Mouse (Mus musculus): Measurements from ENCODE around the gene Paqr5. TPM values are rescaled to one million over a fixed set of nuclear protein-coding genes. Genes with fewer than 3 reads are reported as not detected.

The Paqr5 gene
- polyA plus RNA-seq, 1 experiment from 2014 or later: 0.90 TPM

- Histone ChIP-seq H3K36me3 (no peaks in the 10 kb centered on the region), H3K27me3 (ENCODE audit: low read depth, poor library complexity, severe bottlenecking) (peaks cover 57% of the 10 kb centered on the region), H3K4me1 (peaks cover 11% of the 10 kb centered on the region), H3K9me3 (replicated peaks) (no peaks in the 10 kb centered on the region), H3K4me3 (no peak overlapping the region), H3K27ac (replicated peaks) (no peak overlapping the region)
- 49% methylated on average over 5 of the region's 5 CpGs for WGBS
- DNase-seq (ENCODE audit: low spot score): no peak
Measured at GRCm38 (mm10) chr9:62025056-62025455, 1.6 kb downstream of the Paqr5 start.

GRCm38 (mm10) chr9:62023879-62024278 lies 2.8 kb downstream of the Paqr5 start:
- 57% methylated on average over 4 of the region's 4 CpGs for WGBS
- H3K27ac ChIP-seq (replicated peaks): no peak overlapping the region
- peaks cover 11% of the 10 kb centered on the region for H3K4me1 ChIP-seq
- H3K4me3 ChIP-seq: no peak overlapping the region
- no peaks in the 10 kb centered on the region for H3K9me3 ChIP-seq (replicated peaks)
- no peak for DNase-seq (ENCODE audit: low spot score)
- peaks cover 54% of the 10 kb centered on the region for H3K27me3 ChIP-seq (ENCODE audit: low read depth, poor library complexity, severe bottlenecking)
- H3K36me3 ChIP-seq: no peaks in the 10 kb centered on the region

- peaks cover 11% of the 10 kb centered on the region for H3K4me1 ChIP-seq
- H3K9me3 ChIP-seq (replicated peaks): no peaks in the 10 kb centered on the region
- H3K4me3 ChIP-seq: no peak overlapping the region
- no peak for DNase-seq (ENCODE audit: low spot score)
- H3K27ac ChIP-seq (replicated peaks): no peak overlapping the region
- H3K27me3 ChIP-seq (ENCODE audit: low read depth, poor library complexity, severe bottlenecking): peaks cover 46% of the 10 kb centered on the region
- 86% methylated on average over 6 of the region's 6 CpGs for WGBS
- no peaks in the 10 kb centered on the region for H3K36me3 ChIP-seq
Measured at GRCm38 (mm10) chr9:62022961-62023680, 3.5 kb downstream of the Paqr5 start.

- Histone ChIP-seq H3K4me3 (no peak overlapping the region), H3K27me3 (ENCODE audit: low read depth, poor library complexity, severe bottlenecking) (peaks cover 31% of the 10 kb centered on the region), H3K27ac (replicated peaks) (no peak overlapping the region), H3K4me1 (peaks cover 4% of the 10 kb centered on the region), H3K9me3 (replicated peaks) (no peaks in the 10 kb centered on the region), H3K36me3 (no peaks in the 10 kb centered on the region)
- 77% methylated on average over 7 of the region's 7 CpGs for WGBS
- no peak for DNase-seq (ENCODE audit: low spot score)
Measured at GRCm38 (mm10) chr9:62021583-62022120, 5.0 kb downstream of the Paqr5 start.

- no peak for DNase-seq (ENCODE audit: low spot score)
- WGBS: 82% methylated on average over 7 of the region's 7 CpGs
- Histone ChIP-seq H3K27me3 (ENCODE audit: low read depth, poor library complexity, severe bottlenecking) (peaks cover 17% of the 10 kb centered on the region), H3K4me1 (no peaks in the 10 kb centered on the region), H3K4me3 (no peak overlapping the region), H3K9me3 (replicated peaks) (no peaks in the 10 kb centered on the region), H3K27ac (replicated peaks) (no peak overlapping the region), H3K36me3 (no peaks in the 10 kb centered on the region)
Measured at GRCm38 (mm10) chr9:62020259-62020658, 6.4 kb downstream of the Paqr5 start.

- Histone ChIP-seq H3K4me3 (no peak overlapping the region), H3K9me3 (replicated peaks) (no peaks in the 10 kb centered on the region), H3K27me3 (ENCODE audit: low read depth, poor library complexity, severe bottlenecking) (0 out of 2 replicates have a peak, but pooled peaks cover 3% of the 10 kb centered on the region), H3K27ac (replicated peaks) (no peak overlapping the region), H3K4me1 (no peaks in the 10 kb centered on the region), H3K36me3 (no peaks in the 10 kb centered on the region)
- no peak for DNase-seq (ENCODE audit: low spot score)
- 87% methylated on average over 14 of the region's 14 CpGs for WGBS
Measured at GRCm38 (mm10) chr9:62018229-62019093, 8.2 kb downstream of the Paqr5 start.

GRCm38 (mm10) chr9:62017329-62017728 lies 9.3 kb downstream of the Paqr5 start:
- no peak for DNase-seq (ENCODE audit: low spot score)
- Histone ChIP-seq H3K9me3 (replicated peaks) (no peaks in the 10 kb centered on the region), H3K27ac (replicated peaks) (no peak overlapping the region), H3K36me3 (no peaks in the 10 kb centered on the region), H3K27me3 (ENCODE audit: low read depth, poor library complexity, severe bottlenecking) (no peaks in the 10 kb centered on the region), H3K4me3 (no peak overlapping the region), H3K4me1 (no peaks in the 10 kb centered on the region)
- WGBS: 83% methylated on average over 6 of the region's 6 CpGs

- Histone ChIP-seq H3K9me3 (replicated peaks) (no peaks in the 10 kb centered on the region), H3K36me3 (no peaks in the 10 kb centered on the region)
- WGBS: 60% methylated on average over 3 of the region's 3 CpGs
Measured at GRCm38 (mm10) chr9:62015504-62015903, 11.2 kb downstream of the Paqr5 start.

GRCm38 (mm10) chr9:62013316-62014097 lies 13.1 kb downstream of the Paqr5 start:
- Histone ChIP-seq H3K36me3 (no peaks in the 10 kb centered on the region), H3K4me1 (no peaks in the 10 kb centered on the region), H3K27me3 (ENCODE audit: low read depth, poor library complexity, severe bottlenecking) (no peaks in the 10 kb centered on the region), H3K27ac (replicated peaks) (no peak overlapping the region), H3K9me3 (replicated peaks) (no peaks in the 10 kb centered on the region), H3K4me3 (no peak overlapping the region)
- WGBS: 73% methylated on average over 12 of the region's 12 CpGs
- no peak for DNase-seq (ENCODE audit: low spot score)

More at GRCm38 (mm10) chr9:62015504-62015903, 11.2 kb downstream of the Paqr5 start:
- Histone ChIP-seq H3K27me3 (ENCODE audit: low read depth, poor library complexity, severe bottlenecking) (no peaks in the 10 kb centered on the region), H3K27ac (replicated peaks) (no peak overlapping the region), H3K4me1 (no peaks in the 10 kb centered on the region), H3K4me3 (no peak overlapping the region)
- no peak for DNase-seq (ENCODE audit: low spot score)

- H3K4me1 ChIP-seq: peaks cover 16% of the 10 kb centered on the region
- H3K9me3 ChIP-seq (replicated peaks): no peaks in the 10 kb centered on the region
- DNase-seq (ENCODE audit: low spot score): no peak
- 0 out of 2 replicates have a peak, but pooled peaks cover 7% of the 10 kb centered on the region for H3K27me3 ChIP-seq (ENCODE audit: low read depth, poor library complexity, severe bottlenecking)
- H3K4me3 ChIP-seq: no peak overlapping the region
- no peak overlapping the region for H3K27ac ChIP-seq (replicated peaks)
- WGBS: 85% methylated on average over 5 of the region's 5 CpGs
- H3K36me3 ChIP-seq: no peaks in the 10 kb centered on the region
Measured at GRCm38 (mm10) chr9:62008360-62008759, 18.3 kb downstream of the Paqr5 start.

GRCm38 (mm10) chr9:62007028-62007427 lies 19.6 kb downstream of the Paqr5 start:
- 63% methylated on average over 4 of the region's 4 CpGs for WGBS
- H3K36me3 ChIP-seq: no peaks in the 10 kb centered on the region
- H3K27ac ChIP-seq (replicated peaks): no peak overlapping the region
- no peak overlapping the region for H3K4me3 ChIP-seq
- 0 out of 2 replicates have a peak, but pooled peaks cover 7% of the 10 kb centered on the region for H3K27me3 ChIP-seq (ENCODE audit: low read depth, poor library complexity, severe bottlenecking)
- peaks cover 29% of the 10 kb centered on the region for H3K4me1 ChIP-seq
- DNase-seq (ENCODE audit: low spot score): no peak
- no peaks in the 10 kb centered on the region for H3K9me3 ChIP-seq (replicated peaks)

GRCm38 (mm10) chr9:62003611-62004010 lies 23.0 kb downstream of the Paqr5 start:
- H3K4me1 ChIP-seq: peaks cover 30% of the 10 kb centered on the region
- 0 out of 2 replicates have a peak, but pooled peaks cover 7% of the 10 kb centered on the region for H3K27me3 ChIP-seq (ENCODE audit: low read depth, poor library complexity, severe bottlenecking)
- 41% methylated on average over 2 of the region's 2 CpGs for WGBS
- peak; percentile 57 for DNase-seq (ENCODE audit: low spot score)
- H3K36me3 ChIP-seq: no peaks in the 10 kb centered on the region
- 0 out of 2 replicates have a peak overlapping the region, but pooled peaks have one; percentile 10 for H3K27ac ChIP-seq (replicated peaks)
- H3K4me3 ChIP-seq: no peak overlapping the region
- no peaks in the 10 kb centered on the region for H3K9me3 ChIP-seq (replicated peaks)

All from midbrain, embryonic 10.5 days (tissue).